Mouse (Mus musculus) adrenal gland, adult 8-10 months (tissue): ENCODE measurements around the gene Gm21964. TPM values are rescaled to one million over a fixed set of nuclear protein-coding genes. Genes with fewer than 3 reads are reported as not detected.

Source experiments
- DNase-seq: peaks from one replicate; pipeline ENCODE4 v3.0.0; 2022
- total RNA-seq, 4 experiments: library from RNA; stranded (reverse); gene quantifications; 2 replicates each; pipeline ENCODE4 v1.2.4; 2022

Gene Gm21964
- total RNA-seq = not detected

DNA sequence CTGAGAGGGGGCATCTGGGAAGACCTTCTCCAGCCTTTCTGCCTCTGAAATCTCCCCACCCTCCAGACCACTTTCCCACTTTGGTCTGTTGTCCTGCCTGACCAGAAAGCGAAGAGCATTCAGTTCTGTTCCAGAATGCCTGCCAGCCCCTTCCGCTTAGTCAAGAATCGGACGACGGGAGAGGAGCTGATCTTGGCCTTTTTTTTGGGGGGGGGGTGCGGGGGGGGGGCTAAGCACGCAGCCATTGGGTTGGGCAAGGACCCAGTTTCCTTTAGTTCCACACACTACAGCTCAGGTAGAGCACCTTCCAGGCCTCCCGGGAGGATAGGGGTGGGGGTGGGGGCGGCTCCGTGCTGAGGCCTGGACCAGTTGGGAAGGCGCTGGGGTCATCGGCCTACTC is at the start of gene Gm21964:
Gene Gm21964 (plus strand): TSS at position 301 of the 400 bp plus-strand sequence.
- DNase-seq = no peak

- no peak for DNase-seq
Observed at GRCm38 (mm10) chr8:110051208-110051607, 49.8 kb upstream of the Gm21964 start.

GRCm38 (mm10) chr8:110058207-110058606 is 42.8 kb upstream of the Gm21964 start:
- no peak for DNase-seq

- no peak for DNase-seq
Observed at GRCm38 (mm10) chr8:110064161-110064560, 36.8 kb upstream of the Gm21964 start.

- no peak for DNase-seq
Observed at GRCm38 (mm10) chr8:110064606-110065365, 36.2 kb upstream of the Gm21964 start.

GRCm38 (mm10) chr8:110065676-110066075 is 35.3 kb upstream of the Gm21964 start:
- DNase-seq = no peak

DNA sequence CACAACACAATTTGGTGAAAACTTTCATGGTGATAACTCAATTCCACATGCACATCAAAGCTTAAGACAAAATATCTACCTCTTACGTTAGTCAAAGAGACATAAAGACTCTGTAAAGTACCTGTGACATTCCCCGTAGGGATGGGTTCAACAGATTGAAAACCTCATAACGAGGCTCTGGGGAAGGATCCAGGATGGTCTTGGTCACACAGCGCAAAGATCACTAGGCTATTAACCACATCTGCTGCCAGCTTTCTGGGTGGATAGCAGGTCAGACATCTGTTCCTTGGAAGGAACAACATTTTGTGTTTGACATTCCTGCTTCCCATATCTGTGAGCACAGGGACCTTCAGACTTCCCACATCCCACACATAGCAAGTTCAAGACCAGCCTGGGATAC is 31.3 kb upstream of the Gm21964 start:
- no peak for DNase-seq

DNA sequence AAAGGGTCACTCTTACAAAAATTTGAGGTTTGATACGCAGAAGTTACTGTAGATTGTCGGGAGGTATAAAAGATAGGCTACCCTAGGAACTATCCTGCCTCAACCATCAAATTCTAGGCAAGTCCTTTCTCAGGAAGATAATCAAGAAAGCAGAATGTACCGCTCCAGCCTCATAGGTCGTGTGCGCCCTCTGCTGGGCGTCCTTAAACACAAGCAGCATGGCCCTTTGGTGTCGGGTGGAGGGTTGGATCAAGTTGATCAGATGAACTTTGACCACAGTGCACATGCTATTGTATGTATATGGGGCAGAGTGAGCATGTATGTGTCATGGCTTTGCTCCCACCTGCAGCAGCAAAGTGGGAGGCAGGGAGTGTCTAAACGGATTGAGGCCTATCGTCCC is 29.4 kb upstream of the Gm21964 start:
- DNase-seq = peak; percentile 21

GRCm38 (mm10) chr8:110074496-110074895 is 26.5 kb upstream of the Gm21964 start:
- no peak for DNase-seq

DNA sequence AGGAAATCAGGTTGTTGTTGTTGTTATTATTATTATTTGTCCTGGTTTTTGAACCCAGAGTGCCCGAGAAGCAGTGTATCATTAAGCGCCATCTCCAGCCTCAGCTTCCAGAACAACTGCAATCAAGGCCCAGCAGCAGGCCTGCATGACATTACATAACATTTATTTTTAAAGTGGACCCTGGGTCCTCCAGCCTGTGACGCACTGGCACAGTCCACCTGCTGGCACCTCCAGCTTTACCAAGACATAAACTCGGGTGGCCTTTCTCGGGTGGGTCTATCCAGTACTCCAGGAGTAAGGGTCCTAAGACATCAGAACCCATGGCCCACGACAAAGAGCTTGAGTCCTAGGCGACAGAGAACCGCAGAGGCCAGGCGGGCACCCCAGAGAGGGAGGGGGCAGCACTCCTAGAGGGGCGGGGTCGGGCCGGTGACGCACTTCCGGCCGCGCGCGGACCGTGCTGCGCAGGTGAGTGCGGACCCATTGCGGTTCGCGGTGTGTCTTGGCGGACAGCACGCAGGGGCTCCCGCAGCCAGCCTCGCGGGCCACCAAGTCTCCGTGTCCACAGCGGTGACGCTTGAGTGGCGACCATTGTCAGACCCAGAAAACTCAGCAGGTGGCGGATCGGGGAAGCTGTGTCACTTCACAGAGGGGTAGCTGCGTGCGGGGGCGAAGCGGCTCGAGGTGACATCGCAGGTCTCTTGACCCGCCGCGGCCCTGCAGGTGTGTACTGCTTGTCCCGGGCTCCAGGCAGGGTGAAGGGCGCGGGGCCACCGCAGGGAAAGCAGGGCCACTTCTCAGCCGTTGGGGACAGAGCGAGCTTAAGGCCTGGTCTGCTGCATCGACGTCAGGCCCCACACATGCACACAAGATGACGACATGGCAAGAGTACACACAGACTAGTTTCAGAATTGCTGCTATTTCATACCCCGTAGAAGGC is 21.5 kb upstream of the Gm21964 start, which contains the start of gene Zfp612:
Gene Zfp612 (plus strand): TSS at position 465 of the 940 bp plus-strand sequence.
- DNase-seq = peak; percentile 56

GRCm38 (mm10) chr8:110082416-110083105 is 18.4 kb upstream of the Gm21964 start:
- DNase-seq = no peak

GRCm38 (mm10) chr8:110091869-110092268 is 9.1 kb upstream of the Gm21964 start:
- DNase-seq = no peak

- DNase-seq = no peak
Observed at GRCm38 (mm10) chr8:110101676-110102075, 669 bp downstream of the Gm21964 start.

GRCm38 (mm10) chr8:110102653-110103052 is 1.6 kb downstream of the Gm21964 start, which contains the start of gene Gm17720:
Gene Gm17720, minus strand, starts transcription at chr8:110102753.
- no peak for DNase-seq

GRCm38 (mm10) chr8:110119715-110120114 is 18.7 kb downstream of the Gm21964 start:
- no peak for DNase-seq

DNA sequence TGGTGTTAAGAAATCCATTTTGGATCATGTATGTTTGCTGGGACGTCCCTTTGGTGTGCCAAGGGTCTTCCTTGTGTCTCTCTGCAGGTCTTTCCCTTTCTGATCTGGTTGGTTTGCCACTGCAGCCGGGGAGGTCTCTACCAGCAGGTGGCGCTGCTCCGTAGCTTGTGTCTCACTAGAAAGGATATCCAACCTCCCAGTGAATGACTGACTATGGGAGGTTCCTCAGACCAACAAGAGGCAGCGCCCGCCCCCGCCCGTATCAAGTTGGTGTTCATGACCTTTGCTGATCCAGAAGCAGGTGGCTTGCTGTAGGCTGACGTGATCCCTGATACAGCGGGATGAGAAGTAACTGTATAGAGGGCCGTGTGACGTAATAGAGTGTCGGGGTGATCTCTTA is 29.5 kb downstream of the Gm21964 start:
- peak; percentile 23 for DNase-seq

- no peak for DNase-seq
Observed at GRCm38 (mm10) chr8:110134236-110134635, 33.2 kb downstream of the Gm21964 start.

DNA sequence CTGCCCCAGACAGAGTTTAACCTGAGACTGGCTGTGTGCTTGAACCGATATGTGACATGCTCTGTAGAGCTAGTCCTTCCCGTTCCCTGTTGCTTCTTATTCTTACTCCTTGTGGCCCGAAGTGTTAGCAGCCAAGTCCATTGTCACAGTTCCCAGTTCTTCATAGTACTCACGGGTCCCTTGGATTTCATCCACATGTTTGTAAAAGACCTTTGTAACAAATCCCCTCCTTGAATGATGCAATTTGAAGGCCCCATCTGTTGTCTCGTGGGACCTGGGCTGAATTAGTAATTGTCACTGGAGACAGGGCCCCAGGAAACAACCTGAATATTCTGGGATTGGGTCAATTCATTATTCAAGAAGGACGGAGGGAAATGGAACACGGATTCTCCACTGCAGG is 34.5 kb downstream of the Gm21964 start:
- DNase-seq = no peak

- DNase-seq = no peak
Observed at GRCm38 (mm10) chr8:110140156-110140555, 39.1 kb downstream of the Gm21964 start.

DNA sequence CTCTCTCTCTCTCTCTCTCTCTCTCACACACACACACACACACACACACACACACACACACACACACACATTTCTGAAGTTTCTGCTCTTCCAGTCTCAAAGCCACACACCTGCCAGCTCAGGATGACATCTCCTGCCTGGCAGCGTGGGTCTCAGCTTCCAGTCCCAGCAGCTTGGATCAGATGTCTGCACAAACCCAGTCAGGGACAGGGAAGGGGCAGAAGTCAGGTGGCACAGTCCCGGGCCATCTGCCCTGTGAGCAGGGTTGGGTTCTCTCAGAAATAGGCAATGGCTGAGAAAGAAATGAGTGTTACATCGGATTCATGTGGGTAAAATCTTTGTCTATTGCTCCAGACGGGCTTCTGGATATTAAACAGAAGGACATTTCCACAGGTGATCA is 39.8 kb downstream of the Gm21964 start:
- DNase-seq = no peak

DNA sequence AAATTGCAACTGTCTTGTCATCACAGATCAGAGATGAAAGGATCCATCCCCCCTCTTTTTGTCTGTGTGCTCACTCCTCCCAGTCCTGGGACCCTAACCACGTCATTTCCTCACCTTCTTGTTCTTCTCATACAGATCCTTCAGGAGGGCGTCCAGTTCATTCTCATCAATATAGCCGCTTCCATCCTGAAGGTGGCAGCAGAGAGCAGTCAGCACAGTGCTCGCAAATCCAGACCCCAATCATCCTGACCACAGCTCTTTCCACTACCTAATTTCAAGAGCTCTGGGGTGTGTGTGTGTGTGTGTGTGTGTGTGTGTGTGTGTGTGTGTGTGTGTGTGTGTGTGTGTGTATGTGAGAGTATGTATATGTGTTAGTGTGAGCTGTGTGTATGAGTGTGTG is 44.5 kb downstream of the Gm21964 start:
- peak; percentile 5 for DNase-seq

DNA sequence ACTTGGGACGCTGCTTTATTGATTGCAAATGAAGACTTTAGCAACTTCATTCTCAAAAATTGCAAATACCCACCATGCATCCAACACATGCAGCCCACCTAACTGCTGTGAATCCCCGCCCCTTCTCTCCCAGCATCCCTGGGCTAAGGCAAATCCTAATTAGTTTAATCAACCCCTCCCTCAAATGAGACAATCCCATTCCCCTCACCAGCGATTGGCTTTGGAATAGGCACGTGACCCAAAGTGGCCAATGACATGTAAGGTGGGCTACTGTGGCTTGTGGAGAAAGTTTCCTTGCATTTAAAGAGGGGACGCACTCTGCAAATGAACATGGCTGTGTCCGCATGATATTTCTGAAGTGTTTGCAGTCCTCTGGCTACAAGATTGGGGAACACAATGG is 51.9 kb downstream of the Gm21964 start:
- DNase-seq = no peak
